Mouse (Mus musculus): ENCODE measurements around the gene Kcnb1.
A peak's percentile ranks its signal among the peaks of the same experiment; 100 is the strongest.

The Kcnb1 gene

GRCm38 (mm10) chr2:167128699-167129607, 61.0 kb downstream of the Kcnb1 start:
- peak; percentile 29 for DNase-seq (ENCODE audit: inconsistent ontology term)

GRCm38 (mm10) chr2:167127404-167127803, 62.6 kb downstream of the Kcnb1 start:
- DNase-seq (ENCODE audit: inconsistent ontology term): no peak

- no peak for DNase-seq (ENCODE audit: inconsistent ontology term)
Observed at GRCm38 (mm10) chr2:167125781-167126180, 64.2 kb downstream of the Kcnb1 start.

GRCm38 (mm10) chr2:167123936-167124335, 66.0 kb downstream of the Kcnb1 start:
- peak; percentile 51 for DNase-seq (ENCODE audit: inconsistent ontology term)

GRCm38 (mm10) chr2:167122737-167123136, 67.2 kb downstream of the Kcnb1 start:
- no peak for DNase-seq (ENCODE audit: inconsistent ontology term)

- DNase-seq (ENCODE audit: inconsistent ontology term): no peak
Observed at GRCm38 (mm10) chr2:167121996-167122395, 68.0 kb downstream of the Kcnb1 start.

- DNase-seq (ENCODE audit: inconsistent ontology term): no peak
Observed at GRCm38 (mm10) chr2:167121228-167121627, 68.7 kb downstream of the Kcnb1 start.

- no peak for DNase-seq (ENCODE audit: inconsistent ontology term)
Observed at GRCm38 (mm10) chr2:167120186-167120830, 69.6 kb downstream of the Kcnb1 start.

GRCm38 (mm10) chr2:167118046-167118445, 71.9 kb downstream of the Kcnb1 start:
- DNase-seq (ENCODE audit: inconsistent ontology term): no peak

- peak; percentile 55 for DNase-seq (ENCODE audit: inconsistent ontology term)
Observed at GRCm38 (mm10) chr2:167112737-167113136, 77.2 kb downstream of the Kcnb1 start.

- DNase-seq (ENCODE audit: inconsistent ontology term): peak; percentile 44
Observed at GRCm38 (mm10) chr2:167112259-167112658, 77.7 kb downstream of the Kcnb1 start.

GRCm38 (mm10) chr2:167109506-167109905, 80.4 kb downstream of the Kcnb1 start:
- no peak for DNase-seq (ENCODE audit: inconsistent ontology term)

GRCm38 (mm10) chr2:167103546-167103945, 86.4 kb downstream of the Kcnb1 start:
- no peak for DNase-seq (ENCODE audit: inconsistent ontology term)

- DNase-seq (ENCODE audit: inconsistent ontology term): no peak
Observed at GRCm38 (mm10) chr2:167101743-167102441, 88.1 kb downstream of the Kcnb1 start.

- DNase-seq (ENCODE audit: inconsistent ontology term): no peak
Observed at GRCm38 (mm10) chr2:167094688-167095087, 95.3 kb downstream of the Kcnb1 start.

GRCm38 (mm10) chr2:167093171-167093900, 96.6 kb downstream of the Kcnb1 start:
- DNase-seq (ENCODE audit: inconsistent ontology term): no peak

GRCm38 (mm10) chr2:167090271-167090670, 99.7 kb downstream of the Kcnb1 start:
- peak; percentile 30 for DNase-seq (ENCODE audit: inconsistent ontology term)

GRCm38 (mm10) chr2:167086836-167087235, 103.1 kb downstream of the Kcnb1 start:
- no peak for DNase-seq (ENCODE audit: inconsistent ontology term)

- DNase-seq (ENCODE audit: inconsistent ontology term): no peak
Observed at GRCm38 (mm10) chr2:167086092-167086491, 103.9 kb downstream of the Kcnb1 start.

- DNase-seq (ENCODE audit: inconsistent ontology term): peak; percentile 33
Observed at GRCm38 (mm10) chr2:167081639-167082038, 108.3 kb downstream of the Kcnb1 start.

- DNase-seq (ENCODE audit: inconsistent ontology term): no peak
Observed at GRCm38 (mm10) chr2:167081135-167081534, 108.8 kb downstream of the Kcnb1 start.

GRCm38 (mm10) chr2:167080387-167080786, 109.6 kb downstream of the Kcnb1 start:
- DNase-seq (ENCODE audit: inconsistent ontology term): no peak
